Mouse (Mus musculus) layer of hippocampus, adult 8-10 months (tissue): ENCODE results near the gene Tfdp1. TPM values are rescaled to one million over a fixed set of nuclear protein-coding genes. Genes with fewer than 3 reads are reported as not detected.
A peak's percentile ranks its signal among the peaks of the same experiment; 100 is the strongest.

Experiments
- DNase-seq, 2 experiments: peaks; one replicate each; pipeline ENCODE4 v3.0.0; 2022; ENCODE audit warnings: low spot score in 2 of 2
- total RNA-seq, 4 experiments: library from RNA; stranded (reverse); gene quantifications; 2 replicates each; pipeline ENCODE4 v1.2.4; 2022

Tfdp1 gene
- total RNA-seq, 4 experiments from 2014 or later, result 58.4 to 71.6 (median 67.4) TPM

DNA sequence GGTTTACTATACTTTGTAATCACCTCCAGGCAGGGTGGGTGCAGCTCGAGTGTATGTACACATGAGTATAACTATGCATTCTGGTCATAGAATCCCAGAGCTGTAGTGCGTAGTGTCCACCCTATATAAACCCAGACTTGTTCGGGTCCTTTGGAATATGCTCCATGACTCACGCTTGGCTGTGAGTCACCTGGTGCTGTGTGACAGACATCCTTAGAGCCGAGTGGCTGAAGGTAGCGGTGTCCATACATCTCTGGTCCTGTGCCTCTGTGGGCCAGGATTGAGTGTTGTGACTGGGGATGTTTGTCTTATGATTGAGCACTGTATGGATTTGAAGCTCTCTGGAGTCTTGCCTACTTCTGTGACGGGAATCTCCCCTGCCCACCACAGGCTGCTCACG, 14.1 kb downstream of the Tfdp1 start:
- DNase-seq, result peak in 1 of 2 experiments; percentile 41

GRCm38 (mm10) chr8:13353155-13353833, 14.7 kb downstream of the Tfdp1 start:
- no peak for DNase-seq

DNA sequence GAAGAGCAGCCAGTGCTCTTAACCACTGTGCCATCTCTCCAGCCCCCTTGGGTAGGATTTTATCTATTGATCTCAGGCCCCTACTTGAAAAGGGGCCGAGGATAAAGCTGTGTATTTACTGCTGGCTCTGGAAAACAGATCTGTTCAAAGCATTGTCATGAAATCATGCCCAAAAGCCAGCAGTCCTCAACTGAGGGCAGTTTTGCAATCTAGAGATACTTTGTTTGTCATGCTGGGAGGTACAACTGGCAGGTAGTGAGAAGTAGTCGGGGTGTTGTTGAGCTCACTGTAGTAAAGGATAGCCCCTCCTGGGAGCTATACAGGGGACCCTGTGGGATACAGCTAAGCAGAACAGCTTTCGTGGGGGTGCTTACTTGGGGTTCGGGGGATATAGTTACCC, 15.3 kb downstream of the Tfdp1 start:
- DNase-seq, result no peak

GRCm38 (mm10) chr8:13356221-13356620, 17.7 kb downstream of the Tfdp1 start:
- DNase-seq, result no peak

DNA sequence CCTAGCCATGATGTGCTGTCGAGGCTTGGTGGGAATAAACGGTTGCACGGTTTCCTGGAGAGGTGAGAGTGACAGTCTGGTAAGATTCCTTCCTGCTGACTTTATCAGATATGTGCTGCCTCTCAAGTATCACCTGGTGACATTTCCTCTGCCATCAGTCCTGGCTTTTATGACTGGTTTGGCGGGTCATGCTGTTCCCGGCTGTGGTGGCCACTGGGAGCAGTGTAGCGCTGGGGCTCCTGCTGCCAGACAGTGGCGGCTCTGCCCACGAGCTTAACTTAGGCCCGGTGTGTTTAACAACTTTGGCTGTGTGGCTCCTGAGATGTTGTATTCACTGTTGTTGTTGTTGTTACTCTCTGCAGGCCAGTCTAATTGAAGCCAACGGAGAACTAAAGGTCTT, 18.1 kb downstream of the Tfdp1 start:
- DNase-seq, result no peak

DNA sequence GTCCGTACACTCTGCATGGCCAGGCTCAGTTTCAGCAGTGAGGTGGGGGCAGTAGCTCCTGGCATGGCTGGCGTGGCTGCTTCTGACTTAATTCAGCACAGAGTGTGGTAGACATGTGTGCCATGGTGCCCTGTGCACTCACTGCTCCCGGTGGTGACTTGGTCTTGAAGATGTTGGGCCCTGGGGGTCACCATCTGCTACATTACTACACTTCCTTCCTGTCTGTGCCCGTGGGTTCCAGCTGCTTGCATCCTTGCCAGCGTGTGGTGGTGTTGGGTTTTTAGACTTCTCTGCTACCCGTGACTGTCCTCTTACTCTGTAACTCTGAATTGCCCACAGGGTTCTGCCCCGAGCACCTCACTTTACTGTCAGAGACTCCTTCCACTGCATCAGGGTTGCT, 21.7 kb downstream of the Tfdp1 start:
- no peak for DNase-seq

GRCm38 (mm10) chr8:13361865-13362264, 23.3 kb downstream of the Tfdp1 start:
- no peak for DNase-seq

DNA sequence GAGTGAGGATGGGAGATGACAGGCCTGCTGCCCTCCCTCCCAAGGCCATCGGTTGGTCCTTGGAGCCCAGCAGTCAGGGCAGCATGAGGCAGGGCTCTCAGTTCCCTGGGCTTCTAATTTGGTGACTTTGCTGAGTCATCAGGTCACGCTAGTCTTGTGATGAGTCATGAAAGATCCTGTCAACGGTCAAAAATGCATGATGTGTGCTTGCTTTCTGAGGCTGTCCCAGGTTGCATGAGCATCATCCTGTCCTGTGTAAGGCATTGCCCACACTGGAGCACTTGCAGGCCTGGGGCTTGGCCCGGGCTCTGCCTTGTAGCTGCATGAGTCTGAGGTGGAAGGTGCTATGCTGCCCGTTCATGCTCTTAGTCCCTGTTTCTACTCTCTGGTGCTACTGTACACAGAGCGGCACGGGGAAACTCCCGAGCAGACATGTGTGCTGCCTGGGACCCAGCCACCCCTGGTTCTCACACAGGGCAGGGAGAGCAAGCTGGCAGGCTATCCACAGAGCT, 34.7 kb downstream of the Tfdp1 start:
- no peak for DNase-seq

GRCm38 (mm10) chr8:13381630-13382029, 43.1 kb downstream of the Tfdp1 start:
- no peak for DNase-seq

- DNase-seq, result no peak
Measured at GRCm38 (mm10) chr8:13382536-13382935, 44.0 kb downstream of the Tfdp1 start.

DNA sequence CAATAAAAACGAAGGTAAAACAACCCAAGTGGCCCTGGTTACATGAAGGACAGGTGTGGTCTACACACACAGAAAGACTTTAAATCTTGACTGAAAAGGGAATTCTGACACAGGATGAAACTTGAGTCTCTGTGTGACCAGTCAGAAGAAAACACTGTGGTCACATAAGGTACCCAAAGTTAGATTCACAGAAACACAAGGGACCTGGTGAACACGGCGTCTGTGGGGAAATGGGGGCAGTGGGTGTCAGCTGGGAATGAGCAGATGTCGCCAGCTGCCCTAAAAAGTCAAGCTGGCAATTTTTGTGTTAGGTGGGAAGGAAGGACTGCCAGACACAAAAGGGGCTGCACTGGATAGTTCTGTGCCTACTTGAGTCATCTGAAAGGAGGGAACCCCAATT, 44.4 kb downstream of the Tfdp1 start:
- DNase-seq, result no peak

- DNase-seq, result no peak
Measured at GRCm38 (mm10) chr8:13386366-13386765, 47.8 kb downstream of the Tfdp1 start.

DNA sequence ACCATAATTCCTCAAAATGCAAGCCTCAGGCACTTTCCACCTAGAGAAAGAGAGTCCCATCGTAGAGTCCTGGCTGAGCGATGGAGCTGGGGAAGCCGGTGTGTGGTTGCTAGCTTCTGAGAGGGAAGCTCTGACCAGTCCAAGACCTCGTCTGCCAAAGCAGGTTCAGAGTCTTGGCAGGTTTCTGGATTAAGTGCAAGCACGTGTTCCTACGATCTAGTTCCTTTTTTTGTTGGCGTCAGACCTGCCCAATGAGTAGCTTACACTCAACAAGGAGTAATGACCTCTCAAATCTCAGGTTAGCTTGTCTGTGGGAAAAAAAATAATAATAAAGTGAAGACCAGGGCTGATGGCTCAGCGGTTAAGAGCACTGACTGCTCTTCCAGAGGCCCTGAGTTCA, 49.2 kb downstream of the Tfdp1 start:
- DNase-seq, result no peak

- DNase-seq, result no peak
Measured at GRCm38 (mm10) chr8:13388744-13389143, 50.2 kb downstream of the Tfdp1 start.

- DNase-seq, result no peak
Measured at GRCm38 (mm10) chr8:13393869-13394268, 55.3 kb downstream of the Tfdp1 start.

- DNase-seq, result no peak
Measured at GRCm38 (mm10) chr8:13396725-13397124, 58.2 kb downstream of the Tfdp1 start, which contains the start of gene Atp4b. Gene Atp4b, minus strand, starts transcription at chr8:13396825.

DNA sequence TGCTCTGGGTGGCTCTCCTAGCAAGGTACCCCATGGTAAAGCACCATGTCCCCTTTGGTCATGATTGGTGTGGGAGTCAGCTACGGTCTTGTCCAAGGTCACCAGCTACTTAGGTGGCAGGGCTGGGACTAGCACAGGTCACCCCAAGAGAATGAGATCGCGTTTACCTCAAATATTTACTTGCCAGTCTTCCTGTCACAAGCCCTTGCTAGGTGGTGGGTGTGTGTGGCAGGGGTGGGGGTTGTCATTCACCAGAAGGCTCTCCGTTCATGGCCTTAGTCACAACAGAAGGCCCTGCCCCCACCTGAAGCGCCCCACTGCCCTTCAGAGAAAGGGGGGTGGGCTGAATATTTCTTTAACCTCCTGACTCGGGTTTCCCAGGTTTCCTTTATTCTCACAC, 65.0 kb downstream of the Tfdp1 start:
- no peak for DNase-seq

DNA sequence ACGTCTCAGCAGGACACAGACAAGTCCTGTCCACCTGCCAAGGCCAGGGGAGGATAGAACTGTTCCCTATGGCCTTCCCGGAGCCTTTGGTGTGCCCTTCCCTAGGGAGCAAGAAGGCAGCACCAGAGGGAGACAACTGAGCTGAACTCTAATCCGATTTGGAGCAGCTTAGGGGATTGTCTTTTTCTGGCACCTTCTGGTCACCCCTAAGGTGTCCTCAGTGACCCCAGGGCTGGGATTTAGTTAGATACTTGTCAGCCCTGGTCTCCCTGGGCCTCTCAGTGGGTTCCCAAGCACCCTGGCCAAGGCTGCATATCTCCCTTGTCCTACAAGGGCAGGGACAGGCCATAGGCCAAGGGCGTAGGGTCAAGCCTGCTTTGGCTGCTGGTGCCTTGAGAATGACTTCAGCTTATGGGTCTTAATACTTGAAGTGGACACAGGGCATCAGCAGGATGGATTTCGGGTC, 66.1 kb downstream of the Tfdp1 start, which contains the start of gene Grk1:
Gene Grk1, plus strand, starts transcription at position 416 of the 466 bp plus-strand sequence.
- no peak for DNase-seq

GRCm38 (mm10) chr8:13406011-13406410, 67.5 kb downstream of the Tfdp1 start:
- DNase-seq, result no peak

GRCm38 (mm10) chr8:13411597-13411996, 73.0 kb downstream of the Tfdp1 start:
- DNase-seq, result peak; percentile 49 to 74

- DNase-seq, result peak in 1 of 2 experiments; percentile 45
Measured at GRCm38 (mm10) chr8:13412891-13413558, 74.5 kb downstream of the Tfdp1 start.

- no peak for DNase-seq
Measured at GRCm38 (mm10) chr8:13413823-13414390, 75.4 kb downstream of the Tfdp1 start.
